Mouse (Mus musculus): ENCODE results near the gene Rho.

Gene Rho

DNA sequence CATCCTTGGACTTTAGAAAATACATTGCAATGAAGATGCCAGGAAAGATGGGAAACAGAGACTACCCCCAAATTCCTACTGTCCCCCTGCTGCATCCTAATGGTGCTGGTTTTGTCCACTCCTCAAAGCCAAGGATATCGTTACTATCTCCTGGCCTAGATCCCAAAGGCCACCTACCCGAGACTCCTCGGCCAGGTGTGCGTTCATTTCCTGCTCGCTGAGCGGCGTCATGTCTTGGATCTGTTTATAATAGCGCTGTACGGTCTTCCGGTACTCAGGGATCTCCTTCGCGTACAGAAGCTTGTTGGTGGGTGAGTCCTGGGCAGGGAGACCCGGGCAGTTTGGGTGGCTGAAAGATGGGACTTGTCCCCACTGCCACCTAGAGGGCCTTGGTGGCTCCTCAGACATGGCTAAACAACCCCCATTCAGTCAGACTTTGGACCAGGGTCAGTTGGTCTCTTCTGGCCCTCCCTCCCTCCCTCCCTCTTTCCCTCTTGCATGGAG is 24.9 kb downstream of the Rho start:
- DNase-seq (ENCODE audit: low read depth, low spot score) = no peak

DNA sequence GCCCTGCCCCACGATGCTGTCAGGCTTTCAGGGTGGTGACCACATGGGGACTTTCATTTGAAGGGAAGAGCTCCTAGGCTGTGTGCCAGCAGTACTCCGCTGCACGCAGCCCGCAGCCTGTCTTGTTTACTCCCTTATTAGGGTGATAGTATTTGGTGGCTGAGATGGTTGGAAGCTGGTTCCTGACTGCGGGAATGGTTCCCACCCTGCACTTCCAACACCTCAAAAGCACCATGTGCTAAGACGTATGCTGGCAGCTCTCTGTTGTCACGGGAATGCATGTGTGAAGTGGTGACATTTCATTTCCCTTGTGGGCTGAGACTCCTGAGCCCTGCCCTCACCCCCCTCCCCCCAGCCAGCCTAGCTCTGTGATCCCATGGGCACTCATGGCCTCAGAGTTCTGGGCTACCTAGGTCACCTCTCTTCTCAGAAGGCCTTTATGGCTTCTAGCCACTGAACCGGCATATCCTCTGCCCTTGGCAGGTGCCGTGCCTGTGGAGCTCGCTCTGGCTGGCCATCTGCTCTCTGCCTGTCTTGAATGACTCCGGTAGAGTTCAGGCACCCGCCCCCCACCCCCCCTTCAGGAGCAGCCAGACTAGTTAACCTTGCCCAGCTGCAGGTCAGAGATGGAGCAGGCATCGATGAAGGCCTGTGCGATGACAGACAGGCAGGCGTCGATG is 25.5 kb downstream of the Rho start:
- no peak for DNase-seq (ENCODE audit: low read depth, low spot score)

DNA sequence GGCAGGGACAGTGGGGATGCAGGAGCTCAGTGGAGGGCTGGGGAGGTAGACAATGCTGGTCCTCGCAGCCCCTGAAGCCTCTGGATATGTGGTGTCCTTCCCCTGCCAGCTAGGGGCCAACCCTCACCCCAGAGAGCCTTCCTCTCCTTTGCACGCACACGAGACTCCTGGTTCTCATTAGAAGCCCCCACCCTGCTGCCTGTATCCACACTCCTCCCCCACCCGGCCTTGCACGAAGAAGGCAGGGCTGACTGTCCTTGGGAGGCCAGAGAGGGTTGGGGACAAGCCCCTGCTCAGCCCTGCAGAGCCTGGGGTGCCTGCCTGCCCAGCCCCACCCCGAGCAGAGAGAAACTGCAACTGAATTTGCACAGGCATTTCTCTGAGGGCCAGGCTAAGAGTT is 26.1 kb downstream of the Rho start:
- DNase-seq (ENCODE audit: low read depth, low spot score) = no peak

DNA sequence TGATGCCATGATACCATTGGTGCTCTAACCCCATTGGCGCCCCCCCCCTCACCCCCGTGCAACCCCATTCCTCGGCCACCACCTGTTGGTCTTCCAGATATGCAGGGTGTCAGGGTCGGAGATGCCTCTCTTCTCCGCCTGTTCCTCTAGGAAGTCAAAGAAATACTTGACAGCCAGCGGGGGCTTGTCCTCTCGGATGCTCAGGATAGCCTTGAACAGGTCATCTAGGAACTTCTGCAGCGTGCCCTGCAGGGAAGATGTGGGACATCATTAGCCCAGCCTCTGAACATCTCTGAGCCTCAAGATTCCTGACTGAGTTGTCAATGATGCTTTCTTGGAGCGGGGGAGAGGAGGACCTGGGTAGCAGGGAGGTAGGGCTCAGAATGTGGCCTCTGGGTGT is 26.9 kb downstream of the Rho start:
- DNase-seq (ENCODE audit: low read depth, low spot score) = no peak

DNA sequence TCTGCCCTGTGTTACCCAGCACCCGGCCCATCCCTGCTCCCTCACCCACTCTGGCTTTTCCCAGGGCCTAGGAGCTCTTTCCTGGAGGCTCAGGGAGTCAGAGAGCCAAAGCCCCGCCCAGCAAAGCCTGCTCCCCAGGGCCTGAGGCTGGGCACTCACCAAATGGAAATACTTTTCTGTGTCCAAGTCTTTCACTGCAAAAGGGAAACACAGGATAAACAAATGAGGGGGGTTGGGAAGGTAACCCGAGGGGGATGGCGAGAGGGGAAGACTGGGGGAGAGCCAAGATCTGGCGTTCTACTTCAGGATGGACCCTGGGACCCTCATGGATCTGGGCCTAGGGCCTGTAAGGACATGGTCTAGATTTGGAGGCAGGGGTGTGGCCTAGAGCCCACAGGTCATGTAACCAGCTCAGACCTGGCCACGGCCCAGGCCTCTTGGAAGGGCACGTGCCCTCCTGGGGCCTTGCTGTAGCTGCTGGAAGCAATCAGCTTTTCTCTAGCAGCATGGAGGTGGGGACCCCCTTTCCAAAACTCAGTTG is 27.7 kb downstream of the Rho start:
- no peak for DNase-seq (ENCODE audit: low read depth, low spot score)

DNA sequence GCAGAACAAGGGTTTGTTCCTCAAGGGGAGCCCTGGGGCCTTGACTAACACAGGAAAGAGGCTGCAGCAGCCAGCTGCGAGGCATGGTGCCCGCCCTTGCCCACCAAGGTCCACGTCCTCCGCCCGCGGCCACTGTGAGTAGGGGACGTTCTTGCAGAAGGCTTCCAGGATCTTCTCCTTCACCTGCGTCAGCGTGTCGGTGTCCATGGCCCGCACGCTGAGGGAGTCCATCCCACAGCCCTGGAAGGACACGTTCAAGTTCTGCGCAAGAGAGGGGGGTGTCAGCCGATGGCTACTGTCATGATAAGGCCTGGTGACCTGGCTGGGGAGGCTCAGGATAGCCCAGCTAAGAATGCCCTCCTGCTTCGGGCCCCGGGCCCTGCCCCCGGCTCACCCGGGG is 28.8 kb downstream of the Rho start:
- no peak for DNase-seq (ENCODE audit: low read depth, low spot score)

DNA sequence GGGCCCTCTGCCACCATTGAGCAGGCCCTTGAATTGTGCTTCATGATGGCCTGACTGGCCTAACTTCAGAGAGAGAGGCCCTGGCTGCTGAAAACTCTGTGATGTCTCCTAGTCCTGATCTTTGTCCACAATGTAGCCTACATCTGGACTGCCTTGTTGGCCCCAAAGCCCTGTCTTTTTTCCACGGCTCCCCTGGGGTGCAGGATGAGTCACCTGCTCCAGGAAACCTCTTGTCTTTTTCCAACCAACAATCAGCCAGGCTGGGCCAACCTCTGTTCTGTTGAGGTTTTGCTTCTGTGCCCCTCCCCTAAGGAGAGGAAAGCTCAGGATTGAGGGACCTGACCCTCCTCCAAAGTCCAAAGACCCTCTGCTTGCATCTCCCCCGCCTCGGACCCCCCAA is 30.2 kb downstream of the Rho start:
- no peak for DNase-seq (ENCODE audit: low read depth, low spot score)

DNA sequence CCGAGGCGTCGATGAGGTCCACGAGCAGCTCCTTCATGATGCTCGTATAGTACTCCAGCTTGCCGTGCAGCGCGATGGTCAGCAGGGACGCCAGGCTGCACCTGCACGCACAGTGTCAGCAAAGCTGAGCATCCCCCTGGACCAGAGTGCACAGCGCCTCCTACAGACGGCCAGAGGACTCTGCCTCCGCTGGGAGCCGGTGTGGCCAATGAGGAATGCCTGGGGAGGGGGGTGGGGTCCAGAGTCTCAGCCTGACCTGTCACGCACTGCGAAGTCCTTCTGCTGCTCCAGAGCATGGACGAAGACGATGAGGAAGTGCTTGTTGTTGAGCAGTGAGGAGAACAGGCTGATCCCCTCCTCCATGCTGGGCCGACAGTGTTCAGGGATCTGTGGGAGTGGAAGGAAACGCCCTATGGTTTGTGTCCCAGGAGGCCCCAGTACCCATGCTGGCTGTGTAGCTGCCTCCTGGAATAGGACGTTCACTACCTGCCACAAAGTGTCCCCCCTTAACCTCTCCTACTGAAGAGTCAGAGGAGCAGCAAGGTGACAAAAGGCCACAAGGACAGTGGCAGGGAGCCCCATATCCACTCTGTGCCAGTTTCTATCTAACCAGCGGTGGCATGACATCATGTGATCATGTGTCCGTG is 31.0 kb downstream of the Rho start:
- DNase-seq (ENCODE audit: low read depth, low spot score) = peak; percentile 79

DNA sequence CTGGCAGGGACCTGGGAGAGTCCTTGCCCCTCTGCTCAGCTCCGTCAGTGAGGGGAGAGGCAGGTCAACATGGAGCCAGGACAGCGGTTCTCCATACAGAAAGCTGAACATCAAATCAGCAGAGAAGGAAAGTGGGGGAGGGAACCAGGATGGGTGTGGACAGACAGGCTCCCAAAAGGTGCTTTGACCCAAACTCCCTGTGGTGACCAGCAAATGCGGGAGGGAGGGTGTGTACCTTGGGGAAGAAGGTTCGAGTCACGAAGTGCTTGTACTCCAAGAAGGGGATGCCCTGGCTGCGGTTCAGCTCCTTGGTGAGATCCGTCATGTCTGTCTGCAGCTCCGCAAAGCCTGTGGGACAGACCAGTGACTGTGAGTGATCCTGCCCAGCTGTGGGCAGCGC is 32.1 kb downstream of the Rho start:
- no peak for DNase-seq (ENCODE audit: low read depth, low spot score)

DNA sequence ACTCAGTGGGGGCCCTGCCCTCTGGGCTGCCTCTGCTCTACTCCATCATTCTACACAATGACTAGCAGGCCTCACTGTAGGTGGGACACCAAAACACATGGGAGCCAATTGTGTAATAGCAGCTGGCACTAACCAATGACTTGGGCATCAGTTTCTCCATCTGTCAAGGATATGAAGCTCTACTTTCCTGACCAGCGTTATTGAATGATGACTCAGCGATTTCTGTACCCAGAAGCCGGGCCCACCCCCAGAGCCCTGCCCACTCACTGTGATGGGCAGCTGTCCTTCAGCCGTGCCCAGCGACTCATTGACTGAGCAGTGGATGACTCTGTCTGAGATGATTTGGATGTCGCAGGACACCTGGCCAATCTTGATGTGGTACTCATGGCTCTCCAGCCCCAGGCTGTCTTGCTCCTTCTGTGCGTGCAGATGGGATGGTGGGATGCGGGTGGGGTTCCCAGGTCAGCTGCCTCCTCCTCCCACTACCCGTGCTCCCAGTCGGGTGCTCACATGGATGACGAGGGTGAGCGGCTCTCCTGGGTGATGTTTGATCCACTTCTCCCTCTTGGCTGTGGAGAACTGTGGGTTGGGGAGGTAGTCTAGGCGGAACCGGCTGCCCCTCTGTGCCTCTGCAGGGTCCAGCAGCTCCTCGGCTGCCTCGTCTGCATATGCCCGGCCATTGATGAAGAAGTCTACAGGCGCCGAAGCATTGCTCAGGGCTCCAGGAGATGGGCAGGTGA is 34.8 kb downstream of the Rho start:
- no peak for DNase-seq (ENCODE audit: low read depth, low spot score)

DNA sequence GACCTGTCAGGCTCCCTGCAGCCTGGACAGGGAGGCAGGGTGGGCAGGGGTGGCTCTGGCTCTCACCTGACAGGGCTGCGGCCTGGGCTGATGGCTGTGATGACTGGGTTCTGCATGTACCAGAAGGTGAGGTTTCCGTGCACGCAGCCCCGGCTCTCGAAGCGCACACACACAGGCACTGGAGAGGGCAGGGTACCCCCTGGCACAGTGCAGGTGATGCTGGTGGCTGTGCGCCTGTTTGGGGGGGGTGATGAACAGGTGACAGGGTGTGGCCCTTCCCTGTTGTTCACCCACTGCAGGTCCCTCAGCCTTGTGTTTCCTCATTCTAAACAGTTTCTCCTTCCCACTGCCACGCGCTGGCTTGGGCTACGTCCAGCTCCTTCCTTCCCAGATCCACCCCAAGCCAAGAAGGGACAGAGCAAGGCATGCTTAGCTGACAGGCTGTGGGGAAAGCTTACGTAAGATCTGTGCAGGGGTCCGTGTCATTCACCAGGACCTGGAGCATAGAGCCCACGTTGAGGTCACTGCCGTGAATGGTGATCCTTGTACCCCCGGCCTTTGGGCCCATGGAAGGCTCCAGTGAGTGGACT is 35.8 kb downstream of the Rho start:
- DNase-seq (ENCODE audit: low read depth, low spot score) = no peak

DNA sequence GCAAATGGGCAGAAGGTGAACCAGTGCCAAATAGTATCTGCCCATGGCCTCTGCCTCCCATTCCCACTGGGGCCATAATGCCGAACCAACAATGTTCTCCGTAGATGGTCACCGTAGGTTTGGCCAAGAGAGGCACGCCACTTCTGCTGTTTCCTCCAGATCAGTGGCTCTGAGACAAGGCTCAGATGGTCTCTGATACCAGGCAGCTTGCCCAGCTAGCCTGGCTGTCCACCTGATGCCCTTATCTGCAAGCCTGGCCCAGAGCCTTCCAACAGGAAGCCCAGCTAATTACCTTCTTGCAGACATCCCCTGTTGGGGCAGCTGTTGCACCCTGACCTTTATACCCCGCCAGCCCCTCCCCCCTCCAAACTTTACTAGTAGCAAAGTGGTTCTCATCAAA is 36.5 kb downstream of the Rho start:
- DNase-seq (ENCODE audit: low read depth, low spot score) = no peak

DNA sequence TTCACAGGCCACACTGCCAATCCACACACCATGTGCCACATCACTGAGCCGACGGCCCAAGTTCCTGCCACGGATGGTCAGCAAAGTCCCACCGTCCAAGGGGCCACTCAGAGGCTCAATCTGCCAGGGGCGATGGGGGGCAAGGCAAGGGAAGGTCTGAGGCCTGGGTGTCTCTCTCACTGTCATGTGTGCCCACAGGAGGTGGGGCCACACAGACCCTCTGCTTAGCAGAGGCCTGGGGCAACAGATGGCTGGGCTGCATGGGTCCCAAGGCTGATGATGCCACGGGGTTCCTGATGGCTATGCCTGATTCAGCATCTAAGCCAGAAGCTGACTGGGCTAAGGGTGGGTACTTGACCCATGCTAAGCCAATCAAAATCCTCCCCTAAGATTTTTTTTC is 37.2 kb downstream of the Rho start:
- DNase-seq (ENCODE audit: low read depth, low spot score) = no peak

DNA sequence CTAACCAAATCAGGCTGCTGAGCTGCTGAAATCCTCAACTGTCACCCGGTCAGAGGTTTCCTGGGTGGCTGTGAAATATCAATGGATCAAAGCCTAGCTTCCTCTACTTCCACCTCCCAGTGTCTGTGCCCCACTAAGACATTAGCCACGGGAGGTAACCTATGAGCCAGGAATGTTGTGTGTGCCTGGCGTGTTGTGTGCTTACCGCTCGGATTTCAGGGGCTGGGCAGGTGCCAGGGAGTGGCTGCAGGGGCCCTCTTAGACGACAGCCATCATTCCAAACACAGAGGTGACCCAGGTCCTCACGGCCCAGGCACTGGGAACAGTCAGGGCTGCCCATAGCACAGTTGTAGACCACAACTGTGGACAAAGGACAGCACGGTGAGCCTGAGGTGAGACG is 37.6 kb downstream of the Rho start:
- DNase-seq (ENCODE audit: low read depth, low spot score) = no peak

DNA sequence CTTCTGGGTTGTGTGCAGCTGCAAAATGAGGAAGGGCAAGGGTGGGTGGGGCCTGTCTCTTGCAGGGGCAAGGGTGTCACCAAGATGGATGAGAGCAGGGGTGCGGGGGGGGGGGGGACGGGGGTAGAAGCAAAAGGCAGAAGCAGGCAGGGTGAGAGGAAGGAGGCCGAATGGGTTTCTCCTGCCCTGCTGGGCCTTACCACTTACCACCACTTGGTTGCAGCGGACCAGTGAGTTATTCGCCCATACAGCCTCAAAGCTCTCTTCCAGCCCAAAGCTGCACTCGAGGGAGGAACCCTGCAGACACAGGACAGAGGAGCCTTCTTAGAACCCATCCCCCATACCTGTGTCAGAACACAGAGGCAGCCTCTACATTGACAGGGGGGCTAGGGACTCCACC is 38.4 kb downstream of the Rho start:
- DNase-seq (ENCODE audit: low read depth, low spot score) = no peak

DNA sequence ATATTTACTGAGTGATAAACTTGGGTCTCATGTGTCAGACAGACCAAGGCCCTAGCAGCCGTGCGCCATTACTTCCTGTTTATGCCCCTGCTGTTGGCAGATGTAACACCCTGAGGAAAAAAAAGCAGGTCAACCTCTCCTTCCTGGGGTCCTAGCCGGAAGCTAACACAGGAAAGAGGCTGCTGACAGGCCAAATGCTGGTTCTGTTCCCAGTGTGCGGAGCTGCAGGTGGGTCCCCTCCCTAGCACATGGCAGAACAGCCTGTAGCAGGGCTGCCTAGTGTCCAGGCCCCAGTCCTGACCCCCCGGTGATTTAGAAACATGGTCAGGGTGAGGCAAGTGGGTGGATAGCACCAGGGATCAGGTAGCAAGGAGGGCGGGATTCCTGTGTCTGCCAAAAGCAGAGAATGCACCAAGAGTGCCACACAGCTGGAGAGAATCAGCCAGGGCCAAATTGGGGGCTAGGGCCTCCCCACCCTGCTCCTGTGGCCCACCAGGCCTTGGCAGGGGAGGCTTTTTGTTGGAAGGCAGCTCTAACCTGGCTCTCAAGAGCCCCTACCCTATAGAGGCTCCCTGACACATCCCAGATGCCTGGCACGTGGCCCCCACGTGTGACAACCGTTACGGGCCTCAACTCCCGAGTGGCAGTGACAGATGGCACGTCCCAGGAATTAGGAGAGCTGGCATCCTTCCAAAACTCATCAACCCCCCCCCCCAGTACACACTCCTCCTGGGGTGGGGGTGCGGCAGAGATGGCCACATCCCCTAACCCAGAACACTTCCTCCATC is 39.9 kb downstream of the Rho start:
- no peak for DNase-seq (ENCODE audit: low read depth, low spot score)

DNA sequence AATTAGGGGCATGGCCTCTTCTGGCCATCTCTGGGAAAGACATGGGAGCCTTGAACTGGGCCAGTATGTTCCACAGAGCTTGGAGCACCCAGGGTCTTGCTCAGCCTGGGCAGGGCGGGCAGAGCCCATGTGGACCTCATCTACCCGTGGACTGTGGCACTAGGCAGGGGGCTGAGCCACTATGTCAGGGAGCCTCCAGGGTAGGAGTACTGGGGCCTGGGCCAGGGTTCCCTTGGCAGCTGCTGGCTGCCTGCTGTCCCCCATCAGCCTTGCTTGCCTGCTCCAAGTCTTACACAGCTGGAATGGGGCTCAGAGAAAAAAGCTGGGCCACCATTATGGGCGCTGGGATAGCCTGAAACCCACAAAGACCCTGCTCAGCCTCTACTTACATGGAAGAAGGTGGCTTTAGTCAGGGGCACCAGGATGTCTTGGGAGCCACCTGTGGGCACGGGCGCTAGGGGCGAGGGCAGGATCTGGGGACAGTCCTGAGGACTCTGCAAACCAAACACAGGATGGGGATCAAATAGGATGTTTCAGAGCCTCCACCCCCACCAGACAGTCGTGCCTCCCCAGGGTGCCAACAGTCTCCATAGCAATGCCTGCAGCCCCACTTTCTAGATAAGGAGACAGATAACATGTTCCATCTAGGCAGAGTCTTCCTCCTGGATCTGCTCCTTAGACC is 40.7 kb downstream of the Rho start:
- DNase-seq (ENCODE audit: low read depth, low spot score) = no peak

DNA sequence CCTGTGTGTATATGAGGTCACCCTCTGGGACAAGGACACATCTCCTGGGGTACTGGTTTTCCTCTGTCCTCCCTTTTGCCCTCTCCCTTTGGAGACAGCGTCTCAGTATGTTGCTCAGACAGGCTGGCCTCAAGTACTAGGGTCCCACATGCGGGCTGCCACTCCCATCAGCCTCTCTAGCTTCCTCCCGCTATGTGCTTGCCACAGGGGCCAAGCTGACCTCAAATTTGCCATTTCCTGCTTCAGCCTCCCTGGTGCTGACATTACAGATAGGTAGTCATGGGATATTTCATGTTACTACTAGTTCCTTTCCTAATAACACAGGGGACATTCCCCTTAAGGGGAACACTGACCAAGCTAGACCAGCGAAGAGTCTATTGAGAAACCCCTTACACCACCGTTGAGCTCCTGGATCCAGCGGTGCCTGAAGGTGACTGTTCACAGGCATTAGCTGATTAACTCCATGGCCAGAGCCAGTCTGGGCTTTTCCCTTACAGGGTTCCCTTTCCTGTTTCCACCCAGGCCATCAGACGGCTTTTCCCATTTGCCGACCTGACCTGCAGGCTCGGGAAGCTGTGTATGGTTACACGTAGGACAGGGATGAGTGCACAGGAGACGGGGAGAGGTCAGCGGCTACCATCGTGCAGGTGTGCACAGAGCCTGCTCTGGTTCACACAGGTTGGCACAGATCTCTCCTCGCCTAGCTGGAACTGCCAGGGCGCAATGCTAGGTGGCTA is 41.8 kb downstream of the Rho start:
- no peak for DNase-seq (ENCODE audit: low read depth, low spot score)

DNA sequence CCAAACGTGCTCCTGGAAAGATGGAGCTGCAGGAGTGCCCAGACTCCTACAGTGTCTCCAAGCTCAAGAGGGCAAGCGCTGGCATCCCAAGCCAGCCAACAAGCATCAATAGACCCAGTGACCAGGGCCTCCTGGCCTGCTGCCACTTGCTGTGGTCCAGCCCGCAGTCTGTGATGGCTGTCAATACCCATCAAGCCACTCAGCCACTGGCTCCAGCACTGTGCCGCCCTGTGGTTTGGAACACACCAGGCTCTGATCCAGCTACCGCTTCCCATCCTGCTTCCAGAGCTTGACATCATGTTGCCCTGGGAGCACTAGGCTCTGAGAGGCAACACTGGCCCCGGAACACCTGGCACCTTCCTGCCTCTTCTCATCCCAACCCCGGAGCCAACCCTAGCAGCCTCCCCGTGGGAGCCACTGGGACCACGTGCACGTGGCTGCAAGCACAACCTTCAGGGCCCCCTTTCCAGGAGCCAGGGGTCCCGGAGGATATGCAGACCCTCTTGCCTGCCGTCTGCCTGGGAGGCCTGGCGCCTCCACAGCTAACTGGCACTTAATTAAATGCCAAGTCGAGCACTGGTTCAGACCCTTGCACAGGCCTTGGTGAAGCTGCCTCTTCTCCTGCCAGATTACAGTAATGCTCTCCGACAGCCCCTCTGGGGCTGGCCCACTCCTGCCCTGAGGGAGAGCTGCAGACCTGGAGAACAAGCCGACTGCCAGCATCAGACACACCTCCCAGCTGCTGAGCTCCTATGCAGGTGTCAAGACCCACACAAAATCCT is 42.5 kb downstream of the Rho start:
- no peak for DNase-seq (ENCODE audit: low read depth, low spot score)

All from ZHBTc4 (cell line).